Mouse (Mus musculus) naive thymus-derived CD4-positive, alpha-beta T cell, adult 5 months (primary cell): Measurements from ENCODE around the gene Trib2. TPM values are rescaled to one million over a fixed set of nuclear protein-coding genes. Genes with fewer than 3 reads are reported as not detected.

Experiments
- polyA plus RNA-seq: library from polyadenylated mRNA; unstranded; fragments of 100-300 nt; shearing (Covaris generic); gene quantifications from one replicate; pipeline ENCODE4 v1.2.1, GENCODE M21; 2017

Gene Trib2
- polyA plus RNA-seq: 438 TPM

DNA sequence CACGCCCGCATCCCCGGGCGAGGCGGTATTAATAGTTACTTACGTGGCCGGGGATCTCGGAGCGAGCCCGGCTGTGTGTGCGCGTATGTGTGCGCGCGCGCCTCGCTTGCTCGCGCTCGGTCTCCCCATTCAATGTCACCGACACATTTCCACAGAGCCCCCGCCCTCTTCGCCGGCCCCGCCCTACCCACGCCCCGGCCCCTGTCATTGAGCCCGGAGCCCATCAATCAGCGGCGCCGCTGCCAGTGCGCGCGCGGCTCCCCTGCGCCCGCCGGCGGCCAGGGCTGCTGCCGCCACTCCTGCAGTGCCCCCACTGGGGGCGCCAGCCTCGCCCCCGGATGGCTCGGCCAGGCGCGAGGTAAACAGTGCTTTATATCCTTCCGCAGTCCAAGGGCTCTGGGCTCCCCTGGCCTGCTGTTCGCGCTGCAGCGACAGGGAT is at the start of gene Trib2:
Trib2 (minus strand) TSS at position 183 of the 439 bp plus-strand sequence.

